Mouse (Mus musculus): ENCODE data around the gene Lonp2.

Gene Lonp2

GRCm38 (mm10) chr8:86712594-86712993, 88.8 kb downstream of the Lonp2 start:
- DNase-seq (ENCODE audit: low read depth, low spot score), result no peak

GRCm38 (mm10) chr8:86713407-86714188, 89.8 kb downstream of the Lonp2 start:
- peak; percentile 14 for DNase-seq (ENCODE audit: low read depth, low spot score)

GRCm38 (mm10) chr8:86718332-86718994, 94.6 kb downstream of the Lonp2 start:
- no peak for DNase-seq (ENCODE audit: low read depth, low spot score)

- no peak for DNase-seq (ENCODE audit: low read depth, low spot score)
Observed at GRCm38 (mm10) chr8:86719368-86719767, 95.5 kb downstream of the Lonp2 start.

- no peak for DNase-seq (ENCODE audit: low read depth, low spot score)
Observed at GRCm38 (mm10) chr8:86720756-86721459, 97.1 kb downstream of the Lonp2 start.

GRCm38 (mm10) chr8:86721490-86721889, 97.6 kb downstream of the Lonp2 start:
- no peak for DNase-seq (ENCODE audit: low read depth, low spot score)

- DNase-seq (ENCODE audit: low read depth, low spot score), result no peak
Observed at GRCm38 (mm10) chr8:86726959-86727358, 103.1 kb downstream of the Lonp2 start.

- DNase-seq (ENCODE audit: low read depth, low spot score), result peak; percentile 68
Observed at GRCm38 (mm10) chr8:86728224-86728950, 104.5 kb downstream of the Lonp2 start.

- no peak for DNase-seq (ENCODE audit: low read depth, low spot score)
Observed at GRCm38 (mm10) chr8:86730303-86730702, 106.5 kb downstream of the Lonp2 start.

- DNase-seq (ENCODE audit: low read depth, low spot score), result no peak
Observed at GRCm38 (mm10) chr8:86730860-86731259, 107.0 kb downstream of the Lonp2 start.

- DNase-seq (ENCODE audit: low read depth, low spot score), result no peak
Observed at GRCm38 (mm10) chr8:86734171-86734570, 110.3 kb downstream of the Lonp2 start.

GRCm38 (mm10) chr8:86734954-86735353, 111.1 kb downstream of the Lonp2 start:
- DNase-seq (ENCODE audit: low read depth, low spot score), result no peak

- peak; percentile 51 for DNase-seq (ENCODE audit: low read depth, low spot score)
Observed at GRCm38 (mm10) chr8:86735446-86736111, 111.7 kb downstream of the Lonp2 start.

GRCm38 (mm10) chr8:86740899-86741298, 117.1 kb downstream of the Lonp2 start:
- no peak for DNase-seq (ENCODE audit: low read depth, low spot score)

GRCm38 (mm10) chr8:86741627-86742026, 117.8 kb downstream of the Lonp2 start:
- DNase-seq (ENCODE audit: low read depth, low spot score), result no peak

- DNase-seq (ENCODE audit: low read depth, low spot score), result no peak
Observed at GRCm38 (mm10) chr8:86742605-86743345, 118.9 kb downstream of the Lonp2 start.

- peak; percentile 47 for DNase-seq (ENCODE audit: low read depth, low spot score)
Observed at GRCm38 (mm10) chr8:86744313-86745220, 120.7 kb downstream of the Lonp2 start.

GRCm38 (mm10) chr8:86745221-86745934, 121.5 kb downstream of the Lonp2 start, which contains the start of the genes Gm10638 and Siah1a:
TSS of gene Gm10638 (plus strand) at chr8:86745699.
TSS of gene Siah1a (minus strand) at chr8:86745934.
- peak; percentile 80 for DNase-seq (ENCODE audit: low read depth, low spot score)

Measured in ZHBTc4 (cell line).